In genomic region chr19:45065226-45065625, GRCm38 (mm10) we compare ENCODE assay signal across 20 mouse cellular contexts. TPM values are rescaled to one million over a fixed set of nuclear protein-coding genes. Genes with fewer than 3 reads are reported as not detected.
DNase-seq lines count a peak whose midpoint lies in the region; ATAC-seq and TF ChIP-seq lines count a peak whose summit lies in the region.
"Had no signal": no experiment of that assay in that cellular context is flagged by ENCODE, and none has a peak within 500 bp of the region (broad histone marks: within the 10 kb centered on the region; RNA-seq: fewer than 3 reads in every experiment).

No protein-coding gene starts in this region.

- H3K4me3 ChIP-seq in hindbrain, embryonic 13.5 days: no peak overlapping the region
- H3K4me3 ChIP-seq in hindbrain, embryonic 11.5 days (ENCODE audit: low read depth, low read length): no peak overlapping the region
- H3K4me3 ChIP-seq in midbrain, embryonic 11.5 days (ENCODE audit: low read depth, low read length): no peak overlapping the region
- no peak overlapping the region for H3K4me3 ChIP-seq in midbrain, embryonic 15.5 days
- H3K4me3 ChIP-seq in limb, embryonic 10.5 days: peak overlapping the region; percentile 20; the same call in 1 of the 2 replicates
- no peak overlapping the region for H3K4me3 ChIP-seq in stomach, postnatal 0 days (ENCODE audit: low read depth, low read length)
- H3K4me3 ChIP-seq: embryonic facial prominence, embryonic 15.5 days; forebrain, embryonic 12.5 days; heart, embryonic 15.5 days; lung, embryonic 15.5 days; myocyte had no signal

- peaks cover 19% of the 10 kb centered on the region for H3K4me1 ChIP-seq in hindbrain, embryonic 13.5 days (replicated peaks)
- H3K4me1 ChIP-seq in hindbrain, embryonic 11.5 days (replicated peaks; ENCODE audit: control insufficient read depth, insufficient read depth, low read length): no peaks in the 10 kb centered on the region; the same call in 1 of the 2 replicates
- H3K4me1 ChIP-seq in midbrain, embryonic 11.5 days (ENCODE audit: control insufficient read depth, insufficient read depth, low read length): peaks cover 5% of the 10 kb centered on the region; the same call in 1 of the 2 replicates
- peaks cover 8% of the 10 kb centered on the region for H3K4me1 ChIP-seq in midbrain, embryonic 15.5 days
- H3K4me1 ChIP-seq in limb, embryonic 10.5 days: peaks cover 9% of the 10 kb centered on the region; the same call in 1 of the 2 replicates
- H3K4me1 ChIP-seq in stomach, postnatal 0 days (replicated peaks; ENCODE audit: control insufficient read depth, insufficient read depth): no peaks in the 10 kb centered on the region
- H3K4me1 ChIP-seq: embryonic facial prominence, embryonic 15.5 days; lung, embryonic 15.5 days had no signal

- H3K9me3 ChIP-seq in hindbrain, embryonic 13.5 days: no peaks in the 10 kb centered on the region
- H3K9me3 ChIP-seq in hindbrain, embryonic 11.5 days (ENCODE audit: control insufficient read depth, low read length): no peaks in the 10 kb centered on the region
- no peaks in the 10 kb centered on the region for H3K9me3 ChIP-seq in midbrain, embryonic 11.5 days (ENCODE audit: control insufficient read depth, low read length)
- H3K9me3 ChIP-seq in midbrain, embryonic 15.5 days: no peaks in the 10 kb centered on the region
- no peaks in the 10 kb centered on the region for H3K9me3 ChIP-seq in limb, embryonic 10.5 days (replicated peaks)
- H3K9me3 ChIP-seq in stomach, postnatal 0 days (ENCODE audit: control insufficient read depth, low read length): no peaks in the 10 kb centered on the region
- H3K9me3 ChIP-seq: embryonic facial prominence, embryonic 15.5 days; forebrain, embryonic 12.5 days; heart, embryonic 15.5 days; lung, embryonic 15.5 days had no signal

- TF ChIP-seq EP300 in stomach, postnatal 0 days (optimal IDR thresholded peaks at IDR 0.05): no peak

- peaks cover 64% of the 10 kb centered on the region for H3K27me3 ChIP-seq in hindbrain, embryonic 13.5 days
- peaks cover 45% of the 10 kb centered on the region for H3K27me3 ChIP-seq in hindbrain, embryonic 11.5 days (ENCODE audit: control insufficient read depth, insufficient read depth, low read length)
- peaks cover 43% of the 10 kb centered on the region for H3K27me3 ChIP-seq in midbrain, embryonic 11.5 days (ENCODE audit: control insufficient read depth, insufficient read depth, low read length)
- H3K27me3 ChIP-seq in midbrain, embryonic 15.5 days (replicated peaks): peaks cover 42% of the 10 kb centered on the region
- peaks cover 71% of the 10 kb centered on the region for H3K27me3 ChIP-seq in limb, embryonic 10.5 days (ENCODE audit: low read depth, poor library complexity, severe bottlenecking)
- H3K27me3 ChIP-seq in stomach, postnatal 0 days (ENCODE audit: control insufficient read depth, insufficient read depth, low read length): peaks cover 3% of the 10 kb centered on the region; the same call in 1 of the 2 replicates

- TF ChIP-seq CTCF in stomach, postnatal 0 days (IDR thresholded peaks at IDR 0.05; ENCODE audit: low read depth): 0 out of 2 replicates have a peak, but pooled peaks have one; percentile 9

- WGBS in hindbrain, embryonic 13.5 days: 3% methylated on average over 21 of the region's 21 CpGs
- 5% methylated on average over 16 of the region's 21 CpGs for WGBS in hindbrain, embryonic 11.5 days
- 3% methylated on average over 21 of the region's 21 CpGs for WGBS in midbrain, embryonic 11.5 days
- 3% methylated on average over 21 of the region's 21 CpGs for WGBS in midbrain, embryonic 15.5 days
- 3% methylated on average over 21 of the region's 21 CpGs for WGBS in limb, embryonic 10.5 days
- WGBS in stomach, postnatal 0 days: 7% methylated on average over 21 of the region's 21 CpGs

- H3K27ac ChIP-seq in hindbrain, embryonic 13.5 days: no peak overlapping the region
- no peak overlapping the region for H3K27ac ChIP-seq in hindbrain, embryonic 11.5 days (ENCODE audit: low read depth, low read length)
- no peak overlapping the region for H3K27ac ChIP-seq in midbrain, embryonic 11.5 days (ENCODE audit: low read depth, low read length)
- no peak overlapping the region for H3K27ac ChIP-seq in midbrain, embryonic 15.5 days
- H3K27ac ChIP-seq in limb, embryonic 10.5 days: no peak overlapping the region
- no peak overlapping the region for H3K27ac ChIP-seq in stomach, postnatal 0 days (replicated peaks)
- H3K27ac ChIP-seq: embryonic facial prominence, embryonic 15.5 days; forebrain, embryonic 12.5 days; heart, embryonic 15.5 days; lung, embryonic 15.5 days had no signal

- ATAC-seq in hindbrain, embryonic 13.5 days (ENCODE audit: low FRiP score): 0 out of 2 replicates have a peak, but pooled peaks have one; percentile 13
- ATAC-seq in hindbrain, embryonic 11.5 days (ENCODE audit: low FRiP score): no peak
- no peak for ATAC-seq in midbrain, embryonic 11.5 days (ENCODE audit: low FRiP score)
- ATAC-seq in midbrain, embryonic 15.5 days (replicated peaks): no peak
- ATAC-seq in stomach, postnatal 0 days (ENCODE audit: low FRiP score, low TSS enrichment): peak; percentile 30
- no peak for ATAC-seq in monocyte, adult 5-6 weeks (replicated peaks; ENCODE audit: insufficient number of reproducible peaks, low FRiP score, low TSS enrichment, poor library complexity, severe bottlenecking)
- ATAC-seq in CD4-positive, CD25-positive, alpha-beta regulatory T cell, adult 4 months: no peak

- H3K4me2 ChIP-seq in hindbrain, embryonic 13.5 days: no peak overlapping the region
- no peak overlapping the region for H3K4me2 ChIP-seq in hindbrain, embryonic 11.5 days (replicated peaks; ENCODE audit: low read depth, low read length)
- H3K4me2 ChIP-seq in midbrain, embryonic 11.5 days: no peak overlapping the region
- H3K4me2 ChIP-seq in midbrain, embryonic 15.5 days: no peak overlapping the region
- no peak overlapping the region for H3K4me2 ChIP-seq in stomach, postnatal 0 days (replicated peaks; ENCODE audit: low read depth)
- H3K4me2 ChIP-seq: embryonic facial prominence, embryonic 15.5 days; forebrain, embryonic 12.5 days; heart, embryonic 15.5 days; liver, embryonic 11.5 days; lung, embryonic 15.5 days had no signal

- DNase-seq in hindbrain, embryonic 11.5 days (ENCODE audit: low spot score): no peak
- DNase-seq in midbrain, embryonic 11.5 days (ENCODE audit: low spot score, missing footprints): peak; percentile 87
- peak; percentile 39 for DNase-seq in limb, embryonic 10.5 days (ENCODE audit: low spot score)
- no peak for DNase-seq in stomach, postnatal 0 days (ENCODE audit: low spot score)
- DNase-seq: adrenal gland, postnatal 10 days; cerebellum, adult 8-10 months; kidney, postnatal 10 days; right cerebral cortex, postnatal 4 days; thymus, postnatal 14 days had no signal

- peak overlapping the region; percentile 29; the same call in 1 of the 2 replicates for H3K9ac ChIP-seq in hindbrain, embryonic 13.5 days
- H3K9ac ChIP-seq in hindbrain, embryonic 11.5 days (ENCODE audit: low read depth, low read length): no peak overlapping the region
- H3K9ac ChIP-seq in midbrain, embryonic 11.5 days (ENCODE audit: low read length): 0 out of 2 replicates have a peak overlapping the region, but pooled peaks have one; percentile 20
- H3K9ac ChIP-seq in midbrain, embryonic 15.5 days: no peak overlapping the region
- H3K9ac ChIP-seq in stomach, postnatal 0 days (ENCODE audit: low read length): no peak overlapping the region
- H3K9ac ChIP-seq: embryonic facial prominence, embryonic 15.5 days; forebrain, embryonic 12.5 days; heart, embryonic 15.5 days; lung, embryonic 15.5 days had no signal

- no peaks in the 10 kb centered on the region for H3K36me3 ChIP-seq in hindbrain, embryonic 13.5 days
- H3K36me3 ChIP-seq in hindbrain, embryonic 11.5 days (ENCODE audit: control insufficient read depth, insufficient read depth, low read length): no peaks in the 10 kb centered on the region
- no peaks in the 10 kb centered on the region for H3K36me3 ChIP-seq in midbrain, embryonic 11.5 days (ENCODE audit: control insufficient read depth, insufficient read depth, low read length)
- no peaks in the 10 kb centered on the region for H3K36me3 ChIP-seq in midbrain, embryonic 15.5 days (replicated peaks)
- no peaks in the 10 kb centered on the region for H3K36me3 ChIP-seq in limb, embryonic 10.5 days
- no peaks in the 10 kb centered on the region for H3K36me3 ChIP-seq in stomach, postnatal 0 days (ENCODE audit: control insufficient read depth, insufficient read depth, low read length)
- H3K36me3 ChIP-seq: embryonic facial prominence, embryonic 15.5 days; forebrain, embryonic 12.5 days; heart, embryonic 15.5 days; lung, embryonic 15.5 days had no signal

RNA-seq across cellular contexts. Expression of gene Kazald1, which starts 9.8 kb away (rescaled TPM):
- polyA plus RNA-seq in hindbrain, embryonic 13.5 days (2015; fragmentation: Nextera tagmentation; extraction: Ambion mirVana): 4.7 and 6.3 TPM in 2 replicates
- polyA plus RNA-seq in hindbrain, embryonic 11.5 days (2014; fragmentation: Nextera tagmentation; extraction: Ambion mirVana): 2.9 and 3.9 TPM in 2 replicates
- polyA plus RNA-seq in midbrain, embryonic 11.5 days (2014; fragmentation: Nextera tagmentation; extraction: Ambion mirVana): 0.38 and 0.39 TPM in 2 replicates
- 1.3 TPM in 2 replicates for polyA plus RNA-seq in midbrain, embryonic 15.5 days (2015; fragmentation: Nextera tagmentation; extraction: Ambion mirVana)
- 1.0 and 1.5 TPM in 2 replicates for polyA plus RNA-seq in limb, embryonic 10.5 days (2016; fragmentation: Nextera tagmentation; extraction: Ambion mirVana)
- 3.0 and 3.8 TPM in 2 replicates for polyA plus RNA-seq in stomach, postnatal 0 days (2015; fragmentation: Nextera tagmentation; extraction: Ambion mirVana)
- 1.2 TPM in 1 of 3 replicates, not detected in the others for total RNA-seq in monocyte, adult 5-6 weeks (2017)
- polyA plus RNA-seq in CD4-positive, CD25-positive, alpha-beta regulatory T cell, adult 4 months (2017; shearing (Covaris generic)): 1 to 10 TPM in 1 of 2 experiments, under 1 TPM in 1; 0.76 to 1.2 TPM

RNA-seq across cellular contexts. Expression of gene Sfxn3, which starts 17.9 kb away (rescaled TPM):
- polyA plus RNA-seq in hindbrain, embryonic 13.5 days (2015; fragmentation: Nextera tagmentation; extraction: Ambion mirVana): 63.1 and 65.4 TPM in 2 replicates
- polyA plus RNA-seq in hindbrain, embryonic 11.5 days (2014; fragmentation: Nextera tagmentation; extraction: Ambion mirVana): 22.7 and 23.8 TPM in 2 replicates
- polyA plus RNA-seq in midbrain, embryonic 11.5 days (2014; fragmentation: Nextera tagmentation; extraction: Ambion mirVana): 17.7 and 20.4 TPM in 2 replicates
- polyA plus RNA-seq in midbrain, embryonic 15.5 days (2015; fragmentation: Nextera tagmentation; extraction: Ambion mirVana): 89.6 and 97.2 TPM in 2 replicates
- 4.6 and 8.4 TPM in 2 replicates for polyA plus RNA-seq in limb, embryonic 10.5 days (2016; fragmentation: Nextera tagmentation; extraction: Ambion mirVana)
- polyA plus RNA-seq in stomach, postnatal 0 days (2015; fragmentation: Nextera tagmentation; extraction: Ambion mirVana): 26.7 and 29.7 TPM in 2 replicates
- total RNA-seq in monocyte, adult 5-6 weeks (2017): 19.7 to 41.4 TPM (median 22.3 TPM) in 3 replicates
- 100 to 1,000 TPM in 1 of 2 experiments, 10 to 100 TPM in 1; 92.5 to 132 TPM for polyA plus RNA-seq in CD4-positive, CD25-positive, alpha-beta regulatory T cell, adult 4 months (2017; shearing (Covaris generic))

RNA-seq across cellular contexts. Expression of gene Pdzd7, which starts 19.7 kb away (rescaled TPM):
- 1.4 and 1.5 TPM in 2 replicates for polyA plus RNA-seq in hindbrain, embryonic 13.5 days (2015; fragmentation: Nextera tagmentation; extraction: Ambion mirVana)
- polyA plus RNA-seq in hindbrain, embryonic 11.5 days (2014; fragmentation: Nextera tagmentation; extraction: Ambion mirVana): 0.62 TPM in 1 of 2 replicates, not detected in the other
- 0.17 and 0.19 TPM in 2 replicates for polyA plus RNA-seq in midbrain, embryonic 11.5 days (2014; fragmentation: Nextera tagmentation; extraction: Ambion mirVana)
- polyA plus RNA-seq in midbrain, embryonic 15.5 days (2015; fragmentation: Nextera tagmentation; extraction: Ambion mirVana): 3.2 and 4.1 TPM in 2 replicates
- 0.20 and 0.28 TPM in 2 replicates for polyA plus RNA-seq in limb, embryonic 10.5 days (2016; fragmentation: Nextera tagmentation; extraction: Ambion mirVana)
- polyA plus RNA-seq in stomach, postnatal 0 days (2015; fragmentation: Nextera tagmentation; extraction: Ambion mirVana): 0.33 TPM in 2 replicates
- total RNA-seq in monocyte, adult 5-6 weeks (2017): not detected in 3 replicates
- polyA plus RNA-seq in CD4-positive, CD25-positive, alpha-beta regulatory T cell, adult 4 months (2017; shearing (Covaris generic)): not detected
- total RNA-seq: megakaryocyte progenitor cell, adult 5-6 weeks had no signal
- polyA plus RNA-seq: liver, embryonic 11.5 days had no signal

RNA-seq across cellular contexts. Expression of gene Lzts2, which starts 51.0 kb away (rescaled TPM):
- 23.4 and 24.1 TPM in 2 replicates for polyA plus RNA-seq in hindbrain, embryonic 13.5 days (2015; fragmentation: Nextera tagmentation; extraction: Ambion mirVana)
- polyA plus RNA-seq in hindbrain, embryonic 11.5 days (2014; fragmentation: Nextera tagmentation; extraction: Ambion mirVana): 39.7 and 41.0 TPM in 2 replicates
- 35.7 and 44.1 TPM in 2 replicates for polyA plus RNA-seq in midbrain, embryonic 11.5 days (2014; fragmentation: Nextera tagmentation; extraction: Ambion mirVana)
- 25.2 and 28.6 TPM in 2 replicates for polyA plus RNA-seq in midbrain, embryonic 15.5 days (2015; fragmentation: Nextera tagmentation; extraction: Ambion mirVana)
- 87.5 and 90.8 TPM in 2 replicates for polyA plus RNA-seq in limb, embryonic 10.5 days (2016; fragmentation: Nextera tagmentation; extraction: Ambion mirVana)
- 40.1 and 45.0 TPM in 2 replicates for polyA plus RNA-seq in stomach, postnatal 0 days (2015; fragmentation: Nextera tagmentation; extraction: Ambion mirVana)
- 1.5 TPM in 1 of 3 replicates, not detected in the others for total RNA-seq in monocyte, adult 5-6 weeks (2017)
- 1 to 10 TPM in 1 of 2 experiments, under 1 TPM in 1; 0.54 to 1.6 TPM for polyA plus RNA-seq in CD4-positive, CD25-positive, alpha-beta regulatory T cell, adult 4 months (2017; shearing (Covaris generic))

RNA-seq across cellular contexts. Expression of gene Mrpl43, which starts 59.0 kb away (rescaled TPM):
- polyA plus RNA-seq in hindbrain, embryonic 13.5 days (2015; fragmentation: Nextera tagmentation; extraction: Ambion mirVana): 91.6 and 93.6 TPM in 2 replicates
- polyA plus RNA-seq in hindbrain, embryonic 11.5 days (2014; fragmentation: Nextera tagmentation; extraction: Ambion mirVana): 69.0 and 75.0 TPM in 2 replicates
- polyA plus RNA-seq in midbrain, embryonic 11.5 days (2014; fragmentation: Nextera tagmentation; extraction: Ambion mirVana): 67.3 and 69.6 TPM in 2 replicates
- 86.9 and 88.0 TPM in 2 replicates for polyA plus RNA-seq in midbrain, embryonic 15.5 days (2015; fragmentation: Nextera tagmentation; extraction: Ambion mirVana)
- 69.8 and 75.3 TPM in 2 replicates for polyA plus RNA-seq in limb, embryonic 10.5 days (2016; fragmentation: Nextera tagmentation; extraction: Ambion mirVana)
- polyA plus RNA-seq in stomach, postnatal 0 days (2015; fragmentation: Nextera tagmentation; extraction: Ambion mirVana): 67.2 and 67.3 TPM in 2 replicates
- total RNA-seq in monocyte, adult 5-6 weeks (2017): 32.9 to 51.9 TPM (median 38.9 TPM) in 3 replicates
- 10 to 100 TPM; 45.8 to 63.1 TPM for polyA plus RNA-seq in CD4-positive, CD25-positive, alpha-beta regulatory T cell, adult 4 months (2017; shearing (Covaris generic))

Comparison
In these comparisons a context has a peak if more than half of its experiments do, and no peak if none do; other contexts are left out.
1. ATAC-seq: peak in hindbrain, embryonic 13.5 days (single experiment) and stomach, postnatal 0 days (single experiment); none in hindbrain, embryonic 11.5 days (single experiment), midbrain, embryonic 11.5 days (single experiment), midbrain, embryonic 15.5 days (single experiment), monocyte, adult 5-6 weeks (single experiment) and CD4-positive, CD25-positive, alpha-beta regulatory T cell, adult 4 months (single experiment).
2. H3K9ac ChIP-seq: peak in hindbrain, embryonic 13.5 days (single experiment) and midbrain, embryonic 11.5 days (single experiment); none in hindbrain, embryonic 11.5 days (single experiment), midbrain, embryonic 15.5 days (single experiment) and stomach, postnatal 0 days (single experiment).
3. DNase-seq: peak in midbrain, embryonic 11.5 days (single experiment) and limb, embryonic 10.5 days (single experiment); none in hindbrain, embryonic 11.5 days (single experiment) and stomach, postnatal 0 days (single experiment).